Mouse (Mus musculus) liver, adult 2 months (tissue): ENCODE measurements around the gene Uqcrc2.

Experiments
- CTCF ChIP-seq: fragments of 200-500 bp; IDR thresholded peaks from 2 replicates; pipeline ENCODE4 v1.5.1; 2011; ENCODE audit warnings: low read depth, low read length, control low read depth
- POLR2A ChIP-seq: fragments of 200-500 bp; IDR thresholded peaks from 2 replicates; pipeline ENCODE4 v1.6.1; 2011; ENCODE audit warnings: low read length, control low read depth; ENCODE audit not compliant: insufficient read depth; ENCODE audit errors: extremely low read depth

DNA sequence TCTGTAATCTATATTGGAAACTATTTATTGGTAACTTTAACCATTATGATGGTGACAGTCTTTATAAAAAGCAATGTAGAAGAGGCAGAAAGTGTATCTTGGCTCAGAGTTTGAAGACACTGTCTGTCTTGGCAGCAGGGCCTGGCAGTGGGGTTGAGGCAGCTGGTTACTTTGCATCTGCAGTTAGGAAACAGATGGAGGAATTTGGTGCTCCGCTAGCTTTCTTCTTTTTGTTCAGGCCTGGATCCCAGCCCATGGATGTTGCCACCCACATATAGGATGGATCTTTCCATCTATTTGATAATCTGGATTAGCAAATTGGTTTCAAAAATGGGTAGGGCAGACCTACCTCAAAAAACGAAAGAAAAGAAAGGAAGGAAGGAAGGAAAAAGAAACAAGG, 12.9 kb downstream of the Uqcrc2 start:
- TF ChIP-seq CTCF (no peak), POLR2A (no peak)
